Mouse (Mus musculus) E14TG2a.4 (cell line): Measurements from ENCODE around the gene Erg.

Experiments
- H3K27me3 ChIP-seq: 2 replicates; pipeline ENCODE4 v1.6.1; 2014; ENCODE audit warnings: low read length, control low read depth; ENCODE audit not compliant: insufficient read depth
- H3K36me3 ChIP-seq: 2 replicates; pipeline ENCODE4 v1.6.1; 2014; ENCODE audit warnings: low read length, control low read depth; ENCODE audit not compliant: insufficient read depth
- H3K4me1 ChIP-seq: replicated peaks from 2 replicates; pipeline ENCODE4 v1.6.1; 2014; ENCODE audit warnings: low read depth, low read length, control low read depth
- H3K4me3 ChIP-seq: replicated peaks from 2 replicates; pipeline ENCODE4 v1.5.1; 2014; ENCODE audit warnings: mild to moderate bottlenecking, low read length
- H3K9me3 ChIP-seq: 2 replicates; pipeline ENCODE4 v1.6.1; 2014; ENCODE audit warnings: low read length, control low read depth
- CTCF ChIP-seq: conservative IDR thresholded peaks from 2 replicates; pipeline ENCODE4 v1.5.1; 2014; ENCODE audit warnings: low read length
- NANOG ChIP-seq: IDR thresholded peaks from 2 replicates; pipeline ENCODE4 v1.6.1; 2014; ENCODE audit warnings: borderline replicate concordance, low read length, mixed read lengths
- POU5F1 ChIP-seq: IDR thresholded peaks from 2 replicates; pipeline ENCODE4 v1.6.1; 2014; ENCODE audit warnings: low read length, borderline replicate concordance

Erg gene

DNA sequence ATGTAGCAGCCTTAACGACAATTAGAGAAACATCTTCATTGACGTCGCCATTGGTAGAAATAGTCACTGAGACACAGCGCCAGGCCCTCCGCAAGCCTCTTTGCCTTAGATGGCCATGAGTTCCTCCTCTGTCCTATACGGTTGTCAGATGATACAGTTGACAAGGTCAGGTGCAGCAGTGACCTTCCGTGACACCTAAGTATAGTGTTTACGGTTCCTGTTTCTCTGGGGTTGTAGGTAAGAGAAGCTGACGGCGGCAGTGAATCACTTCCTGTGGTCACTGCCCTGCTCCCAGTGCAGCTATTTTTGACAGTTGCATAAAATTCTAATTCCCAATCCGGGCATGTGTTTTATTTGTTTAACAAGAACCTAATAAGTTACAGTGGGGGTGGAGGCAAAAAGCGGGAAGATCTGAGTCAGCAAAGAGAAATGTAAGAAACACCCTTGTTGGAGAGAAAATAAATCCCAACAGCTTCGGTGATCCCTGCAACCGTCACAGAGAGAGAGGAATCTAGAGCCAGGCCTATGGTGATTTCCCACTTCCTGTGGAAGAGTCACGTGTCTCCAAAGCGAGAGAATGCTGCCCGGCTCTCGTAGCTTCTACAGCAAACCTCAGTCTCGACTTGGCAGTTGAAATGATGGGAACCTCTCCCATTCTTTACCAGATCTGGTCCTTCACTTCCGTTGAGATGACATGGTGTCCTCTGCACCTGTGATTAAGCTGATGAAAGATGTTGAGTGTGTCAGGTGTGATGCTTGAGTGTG lies 25.8 kb upstream of the Erg start:
- Histone ChIP-seq H3K36me3 (no peaks in the 10 kb centered on the region), H3K9me3 (no peaks in the 10 kb centered on the region), H3K4me3 (no peak overlapping the region), H3K27me3 (peaks cover 7% of the 10 kb centered on the region), H3K4me1 (peaks cover under 1% of the 10 kb centered on the region; the same call in 1 of the 2 replicates)
- TF ChIP-seq NANOG, result no peak
- TF ChIP-seq POU5F1, result no peak
- TF ChIP-seq CTCF, result no peak

- Histone ChIP-seq H3K9me3 (no peaks in the 10 kb centered on the region), H3K4me3 (no peak overlapping the region), H3K4me1 (no peaks in the 10 kb centered on the region), H3K36me3 (no peaks in the 10 kb centered on the region), H3K27me3 (peaks cover 13% of the 10 kb centered on the region)
- no peak for TF ChIP-seq POU5F1
- no peak for TF ChIP-seq CTCF
- TF ChIP-seq NANOG, result no peak
These were observed 22.2 kb upstream of the Erg start for GRCm38 (mm10) chr16:95608624-95609023.

- no peak overlapping the region for H3K4me3 ChIP-seq
- H3K27me3 ChIP-seq, result peaks cover 13% of the 10 kb centered on the region
- H3K36me3 ChIP-seq, result no peaks in the 10 kb centered on the region
- H3K4me1 ChIP-seq, result peaks cover 25% of the 10 kb centered on the region
- peak; percentile 92 for TF ChIP-seq CTCF
- TF ChIP-seq NANOG, result no peak
- H3K9me3 ChIP-seq, result no peaks in the 10 kb centered on the region
These were observed 18.9 kb upstream of the Erg start for GRCm38 (mm10) chr16:95605304-95605703.

DNA sequence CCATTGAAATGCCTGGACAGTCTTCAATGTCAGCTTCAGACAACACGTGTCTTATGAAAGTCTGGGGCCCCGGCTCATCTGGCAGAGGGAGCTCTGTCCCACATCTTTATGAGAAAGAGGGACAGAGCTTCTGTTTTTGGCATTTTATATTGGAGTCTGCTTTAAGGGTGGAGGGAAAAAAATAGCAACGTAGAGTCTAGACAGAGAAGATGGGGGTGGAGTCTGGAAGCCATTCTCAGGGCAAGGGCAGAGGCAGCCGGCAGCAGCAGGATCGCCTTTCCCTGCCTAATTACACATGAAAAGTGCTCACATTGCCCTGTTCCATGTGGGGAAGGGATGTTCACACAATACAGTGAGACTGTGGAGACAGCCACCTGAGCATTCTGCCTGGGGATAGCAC lies 16.1 kb upstream of the Erg start:
- Histone ChIP-seq H3K27me3 (peaks cover 13% of the 10 kb centered on the region), H3K9me3 (no peaks in the 10 kb centered on the region), H3K36me3 (no peaks in the 10 kb centered on the region), H3K4me3 (no peak overlapping the region), H3K4me1 (peaks cover 31% of the 10 kb centered on the region)
- TF ChIP-seq POU5F1 (no peak), NANOG (no peak), CTCF (no peak)

DNA sequence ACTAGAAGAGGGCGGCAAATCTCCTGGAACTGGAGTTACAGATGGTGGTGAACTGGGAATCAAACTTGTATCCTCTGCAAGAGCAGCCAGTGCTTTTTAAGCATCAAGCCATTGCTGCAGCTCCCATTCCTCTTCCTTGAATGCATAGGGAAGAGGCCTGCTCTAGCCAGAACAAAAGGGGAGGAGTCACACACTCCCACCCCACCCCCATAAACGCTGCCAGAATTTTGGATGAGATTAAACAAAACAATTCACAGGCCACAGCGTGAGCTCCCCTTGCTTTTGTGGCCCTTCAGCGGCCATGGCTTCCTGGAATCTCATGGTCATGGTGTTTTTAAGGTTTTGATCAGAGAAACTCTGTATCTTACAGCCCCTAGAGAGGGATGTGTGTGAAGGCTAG lies 15.4 kb upstream of the Erg start:
- Histone ChIP-seq H3K9me3 (no peaks in the 10 kb centered on the region), H3K4me1 (peaks cover 31% of the 10 kb centered on the region), H3K4me3 (no peak overlapping the region), H3K27me3 (peaks cover 9% of the 10 kb centered on the region), H3K36me3 (no peaks in the 10 kb centered on the region)
- TF ChIP-seq CTCF (no peak), NANOG (no peak), POU5F1 (no peak)

DNA sequence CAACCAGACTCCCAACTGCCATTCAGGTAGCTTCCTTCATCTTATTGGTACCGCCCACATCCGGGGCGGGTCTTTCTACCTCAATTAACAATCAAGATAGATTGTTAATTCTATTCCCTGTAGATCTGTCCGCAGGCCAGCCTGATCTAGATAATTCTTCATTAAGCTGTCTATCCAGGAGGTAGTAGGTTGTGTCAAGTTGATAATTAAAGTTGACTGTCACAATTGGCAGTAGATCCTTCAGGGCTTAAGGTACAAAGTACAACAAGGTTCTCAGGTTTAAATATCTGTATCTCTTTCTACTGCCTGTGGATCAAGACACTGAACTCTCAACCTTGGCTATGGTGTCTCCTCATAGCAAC lies 14.8 kb upstream of the Erg start:
- no peaks in the 10 kb centered on the region for H3K9me3 ChIP-seq
- peak overlapping the region; percentile 58 for H3K4me3 ChIP-seq
- TF ChIP-seq NANOG (no peak), CTCF (no peak), POU5F1 (no peak)
- peaks cover 31% of the 10 kb centered on the region for H3K4me1 ChIP-seq
- H3K36me3 ChIP-seq, result no peaks in the 10 kb centered on the region
- peaks cover 7% of the 10 kb centered on the region; the same call in 1 of the 2 replicates for H3K27me3 ChIP-seq

GRCm38 (mm10) chr16:95600572-95601218 lies 14.3 kb upstream of the Erg start:
- peak overlapping the region; percentile 58 for H3K4me3 ChIP-seq
- no peaks in the 10 kb centered on the region for H3K9me3 ChIP-seq
- H3K4me1 ChIP-seq, result peaks cover 31% of the 10 kb centered on the region
- no peaks in the 10 kb centered on the region for H3K36me3 ChIP-seq
- H3K27me3 ChIP-seq, result peaks cover 7% of the 10 kb centered on the region; the same call in 1 of the 2 replicates
- TF ChIP-seq CTCF (no peak), POU5F1 (no peak), NANOG (no peak)

- no peaks in the 10 kb centered on the region for H3K36me3 ChIP-seq
- H3K4me1 ChIP-seq, result peaks cover 31% of the 10 kb centered on the region
- peaks cover 7% of the 10 kb centered on the region; the same call in 1 of the 2 replicates for H3K27me3 ChIP-seq
- no peak overlapping the region for H3K4me3 ChIP-seq
- no peaks in the 10 kb centered on the region for H3K9me3 ChIP-seq
- TF ChIP-seq NANOG, result no peak
- TF ChIP-seq POU5F1, result no peak
- no peak for TF ChIP-seq CTCF
These were observed 12.5 kb upstream of the Erg start for GRCm38 (mm10) chr16:95598930-95599329.
